Mouse (Mus musculus): ENCODE results near the gene Ankib1. TPM values are rescaled to one million over a fixed set of nuclear protein-coding genes. Genes with fewer than 3 reads are reported as not detected.
"Not testable (repeated sequence)": the region's sequence is repeated elsewhere in the genome, so short reads cannot be mapped to it uniquely, and the experiment has no call there.

The Ankib1 gene
- polyA plus RNA-seq, 1 experiment from 2014 or later, result 25.6 TPM

DNA sequence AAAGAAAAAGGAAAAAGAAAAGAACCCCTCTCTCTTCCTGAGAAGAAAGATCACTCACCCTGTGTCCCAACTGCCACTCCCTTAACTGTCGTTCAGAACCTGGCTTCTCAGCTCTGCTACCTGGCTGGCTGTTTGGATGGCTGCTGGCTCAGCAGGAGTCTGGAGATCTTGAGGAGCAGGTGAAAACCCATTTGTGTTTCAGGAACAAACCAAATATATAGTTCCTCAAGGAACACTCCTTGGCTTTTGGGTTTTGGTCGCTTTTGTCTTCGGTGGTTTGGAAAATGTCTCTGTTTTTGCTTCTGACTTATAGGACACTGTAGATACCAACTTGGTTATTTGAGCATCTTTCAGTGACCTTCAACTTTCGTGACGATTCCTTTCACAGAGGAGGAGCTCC is 145.6 kb downstream of the Ankib1 start, which contains the start of gene Gatad1:
TSS of gene Gatad1 (minus strand) at position 101 of the 400 bp plus-strand sequence.
- Histone ChIP-seq H3K9me3 (ENCODE audit: control insufficient read depth, low read length) (no peaks in the 10 kb centered on the region), H3K4me2 (ENCODE audit: low read length) (no peak within 1 kb of the TSS), H3K4me3 (replicated peaks; ENCODE audit: low read depth, low read length) (no peak within 1 kb of the TSS), H3K27ac (replicated peaks; ENCODE audit: low read depth, low read length) (no peak within 1 kb of the TSS), H3K4me1 (ENCODE audit: control insufficient read depth, insufficient read depth, low read length) (no peaks in the 10 kb centered on the region), H3K27me3 (ENCODE audit: control insufficient read depth, insufficient read depth, low read length) (no peaks in the 10 kb centered on the region), H3K36me3 (ENCODE audit: control insufficient read depth, insufficient read depth, low read length) (no peaks in the 10 kb centered on the region), H3K9ac (replicated peaks; ENCODE audit: low read length) (no peak within 1 kb of the TSS)
- WGBS, result 78% methylated on average over 5 of the region's 5 CpGs
- DNase-seq (no peak), ATAC-seq (ENCODE audit: low FRiP score, low TSS enrichment) (no peak)

DNA sequence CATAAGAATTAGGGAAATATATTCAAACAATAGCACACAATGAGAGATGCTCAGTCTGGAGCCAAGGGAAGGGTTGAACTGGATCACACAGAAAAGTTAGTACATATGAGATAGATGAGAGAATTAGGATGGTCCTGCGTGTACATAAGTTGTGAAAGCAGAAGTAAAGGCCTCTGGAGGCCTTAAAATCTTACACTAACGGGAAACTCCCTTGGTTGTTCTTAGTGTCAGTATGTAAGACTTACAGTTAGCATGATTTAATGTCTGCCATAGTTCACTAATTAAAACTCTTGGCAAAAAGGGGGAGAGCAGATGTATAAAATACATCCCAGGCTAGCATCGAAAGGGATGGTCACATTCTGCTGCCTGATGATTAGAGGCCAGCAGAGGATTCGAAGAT is 148.9 kb downstream of the Ankib1 start:
- WGBS, result 91% methylated on average over 4 of the region's 4 CpGs
- no peak overlapping the region for H3K4me3 ChIP-seq (replicated peaks; ENCODE audit: low read depth, low read length)
- no peaks in the 10 kb centered on the region for H3K9me3 ChIP-seq (ENCODE audit: control insufficient read depth, low read length)
- no peaks in the 10 kb centered on the region for H3K36me3 ChIP-seq (ENCODE audit: control insufficient read depth, insufficient read depth, low read length)
- H3K27ac ChIP-seq (replicated peaks; ENCODE audit: low read depth, low read length), result no peak overlapping the region
- no peak for ATAC-seq (ENCODE audit: low FRiP score, low TSS enrichment)
- no peaks in the 10 kb centered on the region for H3K27me3 ChIP-seq (ENCODE audit: control insufficient read depth, insufficient read depth, low read length)
- no peak overlapping the region for H3K9ac ChIP-seq (replicated peaks; ENCODE audit: low read length)
- no peak for DNase-seq
- no peaks in the 10 kb centered on the region for H3K4me1 ChIP-seq (ENCODE audit: control insufficient read depth, insufficient read depth, low read length)
- no peak overlapping the region for H3K4me2 ChIP-seq (ENCODE audit: low read length)

DNA sequence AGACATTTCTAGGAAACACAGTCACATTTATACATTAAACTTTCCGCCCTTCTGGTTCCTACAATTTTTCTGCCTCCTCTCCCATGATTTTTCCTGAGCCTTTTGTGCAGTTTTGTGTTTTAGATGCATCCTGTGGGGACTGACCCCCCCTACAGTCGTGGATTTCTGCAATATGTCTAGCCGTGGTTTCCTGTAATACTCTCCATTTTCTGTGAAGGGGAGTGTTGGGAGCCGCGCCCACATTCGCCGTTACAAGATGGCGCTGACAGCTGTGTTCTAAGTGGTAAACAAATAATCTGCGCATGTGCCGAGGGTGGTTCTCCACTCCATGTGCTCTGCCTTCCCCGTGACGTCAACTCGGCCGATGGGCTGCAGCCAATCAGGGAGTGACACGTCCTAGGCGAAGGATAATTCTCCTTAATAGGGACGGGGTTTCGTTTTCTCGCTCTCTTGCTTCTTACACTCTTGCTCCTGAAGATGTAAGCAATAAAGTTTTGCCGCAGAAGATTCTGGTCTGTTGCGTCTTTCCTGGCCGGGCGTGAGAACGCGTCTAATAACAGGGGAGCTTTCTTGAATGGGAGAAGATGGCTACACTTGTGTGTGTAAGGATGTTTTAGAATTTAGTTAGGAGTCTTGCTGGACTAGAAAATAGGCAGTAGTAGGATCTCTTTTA is 149.7 kb downstream of the Ankib1 start:
- H3K4me2 ChIP-seq (ENCODE audit: low read length); H3K36me3 ChIP-seq (ENCODE audit: control insufficient read depth, insufficient read depth, low read length); H3K4me3 ChIP-seq (replicated peaks; ENCODE audit: low read depth, low read length); H3K9ac ChIP-seq (replicated peaks; ENCODE audit: low read length); H3K27ac ChIP-seq (replicated peaks; ENCODE audit: low read depth, low read length); H3K4me1 ChIP-seq (ENCODE audit: control insufficient read depth, insufficient read depth, low read length); H3K27me3 ChIP-seq (ENCODE audit: control insufficient read depth, insufficient read depth, low read length); DNase-seq; H3K9me3 ChIP-seq (ENCODE audit: control insufficient read depth, low read length); ATAC-seq (ENCODE audit: low FRiP score, low TSS enrichment): not testable (repeated sequence)
- 94% methylated on average over 14 of the region's 25 CpGs for WGBS

DNA sequence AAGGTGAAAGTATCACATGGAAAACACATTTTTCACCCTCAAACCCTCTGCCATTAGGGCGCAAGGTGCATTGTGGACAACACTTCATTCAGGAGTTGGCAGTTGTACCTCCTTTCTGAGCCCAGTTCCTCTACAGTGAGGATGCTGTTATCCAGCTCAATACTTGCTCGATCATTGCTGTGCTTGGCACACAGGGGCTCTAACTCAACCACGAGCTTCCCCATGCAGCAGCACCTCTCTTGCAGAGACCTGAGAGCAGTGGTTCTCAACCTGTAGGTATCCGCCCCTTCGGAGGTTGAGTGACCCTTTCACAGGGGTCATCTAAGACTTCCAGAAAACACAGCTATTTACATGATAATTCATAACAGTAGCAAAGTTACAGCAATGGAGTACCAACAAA is 151.1 kb downstream of the Ankib1 start:
- 86% methylated on average over 5 of the region's 5 CpGs for WGBS
- Histone ChIP-seq H3K36me3 (ENCODE audit: control insufficient read depth, insufficient read depth, low read length) (no peaks in the 10 kb centered on the region), H3K9ac (replicated peaks; ENCODE audit: low read length) (no peak overlapping the region), H3K4me3 (replicated peaks; ENCODE audit: low read depth, low read length) (no peak overlapping the region), H3K27me3 (ENCODE audit: control insufficient read depth, insufficient read depth, low read length) (no peaks in the 10 kb centered on the region), H3K4me2 (ENCODE audit: low read length) (no peak overlapping the region), H3K27ac (replicated peaks; ENCODE audit: low read depth, low read length) (no peak overlapping the region), H3K4me1 (ENCODE audit: control insufficient read depth, insufficient read depth, low read length) (peaks cover under 1% of the 10 kb centered on the region; the same call in 1 of the 2 replicates), H3K9me3 (ENCODE audit: control insufficient read depth, low read length) (no peaks in the 10 kb centered on the region)
- no peak for DNase-seq
- no peak for ATAC-seq (ENCODE audit: low FRiP score, low TSS enrichment)

DNA sequence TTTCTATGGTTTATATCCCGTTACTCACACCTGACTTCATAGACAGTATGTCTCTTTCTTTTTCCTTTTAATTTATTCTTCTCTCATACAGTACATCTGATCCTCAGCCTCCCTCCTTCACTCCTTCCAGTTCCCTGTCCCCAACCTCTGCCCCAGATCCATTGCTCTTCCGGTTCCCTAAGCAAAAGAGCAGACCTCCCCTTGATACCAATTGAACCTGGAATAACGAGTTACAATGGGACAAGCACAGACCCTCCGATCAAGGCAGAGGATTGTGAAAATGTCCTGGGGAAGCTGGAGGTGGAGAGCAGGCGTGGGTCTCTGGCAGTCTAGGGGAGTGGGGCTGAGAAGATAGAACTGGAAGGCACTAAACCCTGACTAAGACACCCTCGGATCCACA is 151.8 kb downstream of the Ankib1 start, which contains the start of gene Tmbim7:
TSS of gene Tmbim7 (plus strand) at position 301 of the 400 bp plus-strand sequence.
- DNase-seq (no peak), ATAC-seq (ENCODE audit: low FRiP score, low TSS enrichment) (no peak)
- no peaks in the 10 kb centered on the region for H3K27me3 ChIP-seq (ENCODE audit: control insufficient read depth, insufficient read depth, low read length)
- WGBS, result 75% methylated on average over 6 of the region's 6 CpGs
- H3K9ac ChIP-seq (replicated peaks; ENCODE audit: low read length), result no peak within 1 kb of the TSS
- H3K4me1 ChIP-seq (ENCODE audit: control insufficient read depth, insufficient read depth, low read length), result peaks cover 6% of the 10 kb centered on the region; the same call in 1 of the 2 replicates
- no peak within 1 kb of the TSS for H3K4me3 ChIP-seq (replicated peaks; ENCODE audit: low read depth, low read length)
- no peak within 1 kb of the TSS for H3K4me2 ChIP-seq (ENCODE audit: low read length)
- H3K36me3 ChIP-seq (ENCODE audit: control insufficient read depth, insufficient read depth, low read length), result no peaks in the 10 kb centered on the region
- no peak within 1 kb of the TSS for H3K27ac ChIP-seq (replicated peaks; ENCODE audit: low read depth, low read length)
- no peaks in the 10 kb centered on the region for H3K9me3 ChIP-seq (ENCODE audit: control insufficient read depth, low read length)

DNA sequence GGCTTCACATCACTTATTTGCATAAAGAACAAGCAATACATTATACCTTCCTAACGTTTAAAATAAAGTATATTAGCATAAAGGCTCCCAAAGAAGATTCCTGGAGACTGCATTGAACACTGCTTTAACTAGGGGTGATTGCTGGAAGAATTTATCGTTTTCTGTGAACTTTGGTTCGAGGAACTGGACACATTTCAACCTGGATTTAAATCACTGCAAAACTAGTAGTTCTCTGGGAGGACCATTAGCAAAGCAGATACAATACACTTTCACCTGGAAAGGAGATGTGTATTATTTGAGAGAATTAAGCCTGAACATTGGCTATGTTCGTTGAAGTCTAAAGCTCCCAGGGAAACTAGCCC is 153.9 kb downstream of the Ankib1 start:
- Histone ChIP-seq H3K4me1 (ENCODE audit: control insufficient read depth, insufficient read depth, low read length) (peaks cover 6% of the 10 kb centered on the region; the same call in 1 of the 2 replicates), H3K27ac (replicated peaks; ENCODE audit: low read depth, low read length) (no peak overlapping the region), H3K4me3 (replicated peaks; ENCODE audit: low read depth, low read length) (no peak overlapping the region), H3K27me3 (ENCODE audit: control insufficient read depth, insufficient read depth, low read length) (no peaks in the 10 kb centered on the region), H3K4me2 (ENCODE audit: low read length) (no peak overlapping the region), H3K9me3 (ENCODE audit: control insufficient read depth, low read length) (no peaks in the 10 kb centered on the region), H3K9ac (replicated peaks; ENCODE audit: low read length) (no peak overlapping the region), H3K36me3 (ENCODE audit: control insufficient read depth, insufficient read depth, low read length) (peaks cover 11% of the 10 kb centered on the region)
- ATAC-seq (ENCODE audit: low FRiP score, low TSS enrichment), result no peak
- no peak for DNase-seq
- 77% methylated on average over 4 of the region's 4 CpGs for WGBS

DNA sequence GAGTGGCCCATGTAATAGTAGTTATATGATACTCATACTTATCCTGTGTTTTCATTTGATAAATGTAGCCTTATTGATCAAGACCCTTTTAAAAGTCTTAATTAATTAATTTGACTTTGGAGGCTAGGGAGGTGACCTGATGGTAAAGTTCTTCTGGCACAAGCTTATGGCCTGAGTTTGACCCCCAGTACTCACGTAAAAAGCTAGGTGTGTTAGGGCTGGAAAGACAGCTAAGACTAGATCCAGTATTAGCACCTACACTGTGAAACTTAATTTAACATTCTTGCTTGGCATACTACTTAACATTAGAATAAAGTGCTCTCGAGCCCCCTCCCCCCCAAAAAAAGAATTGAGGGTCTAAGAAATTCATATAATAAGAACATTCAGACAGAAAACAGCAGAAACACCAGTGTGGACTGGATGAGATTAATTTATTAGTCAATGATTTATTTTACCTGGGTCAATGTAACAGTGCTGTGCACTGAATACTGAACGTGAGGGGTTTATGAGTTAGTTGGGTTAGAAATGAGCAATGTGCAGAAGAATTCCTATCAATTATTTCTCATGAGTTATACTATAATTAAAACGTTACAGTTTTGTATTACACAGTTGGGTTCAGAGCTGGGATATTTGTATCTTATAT is 154.4 kb downstream of the Ankib1 start:
- Histone ChIP-seq H3K27ac (replicated peaks; ENCODE audit: low read depth, low read length) (no peak overlapping the region), H3K27me3 (ENCODE audit: control insufficient read depth, insufficient read depth, low read length) (no peaks in the 10 kb centered on the region), H3K4me2 (ENCODE audit: low read length) (peak overlapping the region; percentile 57), H3K4me3 (replicated peaks; ENCODE audit: low read depth, low read length) (peak overlapping the region; percentile 96; the same call in 1 of the 2 replicates), H3K9ac (replicated peaks; ENCODE audit: low read length) (no peak overlapping the region), H3K4me1 (ENCODE audit: control insufficient read depth, insufficient read depth, low read length) (peaks cover 6% of the 10 kb centered on the region; the same call in 1 of the 2 replicates), H3K9me3 (ENCODE audit: control insufficient read depth, low read length) (no peaks in the 10 kb centered on the region), H3K36me3 (ENCODE audit: control insufficient read depth, insufficient read depth, low read length) (peaks cover 14% of the 10 kb centered on the region)
- WGBS, result 58% methylated on average over 4 of the region's 4 CpGs
- DNase-seq (no peak), ATAC-seq (ENCODE audit: low FRiP score, low TSS enrichment) (no peak)

DNA sequence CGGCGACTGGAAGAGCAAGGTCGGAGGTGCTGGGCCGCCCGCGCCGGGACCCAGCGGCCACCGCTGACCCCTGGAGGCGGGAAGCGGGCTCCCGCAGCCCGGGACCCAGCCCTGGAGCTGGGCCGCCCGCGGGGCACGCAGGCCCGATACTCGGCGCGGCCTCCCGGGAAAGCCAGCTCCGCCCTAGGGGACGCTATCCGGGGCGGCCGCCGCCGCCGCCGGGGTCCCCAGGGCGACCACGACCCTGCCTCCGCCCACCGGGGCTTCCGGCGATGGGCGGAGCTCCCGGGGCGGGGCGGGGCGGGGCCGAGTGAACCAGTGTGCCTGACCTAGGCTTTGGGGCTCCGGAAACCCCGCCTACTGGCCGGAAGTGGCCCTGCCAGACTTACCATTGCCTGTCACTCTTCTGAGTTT is 155.0 kb downstream of the Ankib1 start:
- H3K9ac ChIP-seq (replicated peaks; ENCODE audit: low read length), result peak overlapping the region; percentile 88
- no peaks in the 10 kb centered on the region for H3K27me3 ChIP-seq (ENCODE audit: control insufficient read depth, insufficient read depth, low read length)
- DNase-seq (peak; percentile 93), ATAC-seq (ENCODE audit: low FRiP score, low TSS enrichment) (peak; percentile 96)
- peaks cover 6% of the 10 kb centered on the region; the same call in 1 of the 2 replicates for H3K4me1 ChIP-seq (ENCODE audit: control insufficient read depth, insufficient read depth, low read length)
- peaks cover 17% of the 10 kb centered on the region for H3K36me3 ChIP-seq (ENCODE audit: control insufficient read depth, insufficient read depth, low read length)
- no peaks in the 10 kb centered on the region for H3K9me3 ChIP-seq (ENCODE audit: control insufficient read depth, low read length)
- H3K4me2 ChIP-seq (ENCODE audit: low read length), result peak overlapping the region; percentile 57
- peak overlapping the region; percentile 96 for H3K4me3 ChIP-seq (replicated peaks; ENCODE audit: low read depth, low read length)
- H3K27ac ChIP-seq (replicated peaks; ENCODE audit: low read depth, low read length), result peak overlapping the region; percentile 88
- WGBS, result under 1% methylated on average over 22 of the region's 46 CpGs
